Mouse (Mus musculus): ENCODE measurements at regions not wholly inside any gene's neighbourhood (a gene's known extent, or its start where the extent isn't known, plus 50 kb on each side); places are given as distances from the start of the nearest gene placed in this dataset.

GRCm38 (mm10) chr1:137760797-137761196 is 414.7 kb downstream of the Ptprc start:
- in situ Hi-C loops (cut with MboI, MseI), result no loop called here

GRCm38 (mm10) chr1:137751446-137751961 is 424.0 kb downstream of the Ptprc start:
- in situ Hi-C loops (cut with MboI, MseI), result no loop called here

- in situ Hi-C loops (cut with MboI, MseI), result no loop called here
Measured at GRCm38 (mm10) chr1:137750894-137751293, 424.6 kb downstream of the Ptprc start.

GRCm38 (mm10) chr1:137746129-137746528 is 429.4 kb downstream of the Ptprc start:
- in situ Hi-C loops (cut with MboI, MseI), result loop anchor here (10.0 kb wide), 1 partner anchor 1451 kb away; no protein-coding TSS in a partner anchor

- in situ Hi-C loops (cut with MboI, MseI), result no loop called here
Measured at GRCm38 (mm10) chr1:137738157-137738851, 437.2 kb downstream of the Ptprc start.

- in situ Hi-C loops (cut with MboI, MseI), result no loop called here
Measured at GRCm38 (mm10) chr1:137703882-137704281, 471.6 kb downstream of the Ptprc start.

- in situ Hi-C loops (cut with MboI, MseI), result no loop called here
Measured at GRCm38 (mm10) chr1:137698876-137699275, 476.6 kb downstream of the Ptprc start.

GRCm38 (mm10) chr1:137697289-137697688 is 478.2 kb downstream of the Ptprc start:
- in situ Hi-C loops (cut with MboI, MseI), result no loop called here

GRCm38 (mm10) chr1:137696796-137697195 is 478.7 kb downstream of the Ptprc start:
- in situ Hi-C loops (cut with MboI, MseI), result no loop called here

GRCm38 (mm10) chr1:137695751-137696150 is 479.8 kb downstream of the Ptprc start:
- in situ Hi-C loops (cut with MboI, MseI), result no loop called here

- in situ Hi-C loops (cut with MboI, MseI), result no loop called here
Measured at GRCm38 (mm10) chr1:137692525-137692924, 483.0 kb downstream of the Ptprc start.

GRCm38 (mm10) chr1:137690860-137691595 is 484.5 kb downstream of the Ptprc start:
- in situ Hi-C loops (cut with MboI, MseI), result no loop called here

GRCm38 (mm10) chr1:137670650-137671049 is 504.9 kb downstream of the Ptprc start:
- in situ Hi-C loops (cut with MboI, MseI), result loop anchor here (10.0 kb wide), 1 partner anchor 1384 kb away; no protein-coding TSS in a partner anchor

- in situ Hi-C loops (cut with MboI, MseI), result loop anchor here (10.0 kb wide), 1 partner anchor 1385 kb away; no protein-coding TSS in a partner anchor
Measured at GRCm38 (mm10) chr1:137669849-137670248, 505.7 kb downstream of the Ptprc start.

GRCm38 (mm10) chr1:137658141-137658540 is 517.4 kb downstream of the Ptprc start:
- in situ Hi-C loops (cut with MboI, MseI), result no loop called here

GRCm38 (mm10) chr1:137656900-137657458 is 518.5 kb downstream of the Ptprc start:
- in situ Hi-C loops (cut with MboI, MseI), result no loop called here

- in situ Hi-C loops (cut with MboI, MseI), result no loop called here
Measured at GRCm38 (mm10) chr1:137654171-137654570, 521.3 kb downstream of the Ptprc start.

- in situ Hi-C loops (cut with MboI, MseI), result no loop called here
Measured at GRCm38 (mm10) chr1:137653495-137653894, 522.0 kb downstream of the Ptprc start.

- in situ Hi-C loops (cut with MboI, MseI), result no loop called here
Measured at GRCm38 (mm10) chr1:137650629-137651028, 524.9 kb downstream of the Ptprc start.

- in situ Hi-C loops (cut with MboI, MseI), result no loop called here
Measured at GRCm38 (mm10) chr1:137650082-137650481, 525.4 kb downstream of the Ptprc start.

- in situ Hi-C loops (cut with MboI, MseI), result loop anchor here (10.0 kb wide), 1 partner anchor 1586 kb away; no protein-coding TSS in a partner anchor
Measured at GRCm38 (mm10) chr1:137648832-137649231, 526.7 kb downstream of the Ptprc start.

- in situ Hi-C loops (cut with MboI, MseI), result loop anchor here (10.0 kb wide), 1 partner anchor 1590 kb away; no protein-coding TSS in a partner anchor
Measured at GRCm38 (mm10) chr1:137644601-137645040, 530.9 kb downstream of the Ptprc start.
